Mouse (Mus musculus) layer of hippocampus, adult 18-20 months (tissue): ENCODE measurements around the gene Aamp. TPM values are rescaled to one million over a fixed set of nuclear protein-coding genes. Genes with fewer than 3 reads are reported as not detected.

ENCODE experiments used
- DNase-seq, 2 experiments: peaks; one replicate each; pipeline ENCODE4 v3.0.0; 2022; ENCODE audit warnings: low spot score in 2 of 2
- total RNA-seq, 2 experiments: library from RNA; stranded (reverse); gene quantifications; 2 replicates each; pipeline ENCODE4 v1.2.3; 2021

Aamp gene
- total RNA-seq, 2 experiments from 2014 or later = 163 to 168 TPM

GRCm38 (mm10) chr1:74282896-74283625 is 1.5 kb downstream of the Aamp start:
- DNase-seq = no peak

- DNase-seq = no peak
These were observed 2.7 kb downstream of the Aamp start for GRCm38 (mm10) chr1:74281886-74282285.

GRCm38 (mm10) chr1:74281372-74281771 is 3.2 kb downstream of the Aamp start:
- no peak for DNase-seq

- DNase-seq = no peak
These were observed 3.8 kb downstream of the Aamp start for GRCm38 (mm10) chr1:74280591-74281325.

GRCm38 (mm10) chr1:74278988-74279387 is 5.5 kb downstream of the Aamp start:
- no peak for DNase-seq

GRCm38 (mm10) chr1:74278538-74278937 is 6.0 kb downstream of the Aamp start, which contains the start of gene Gpbar1:
TSS of gene Gpbar1 (plus strand) at chr1:74278550.
- no peak for DNase-seq

- DNase-seq = no peak
These were observed 6.5 kb downstream of the Aamp start for GRCm38 (mm10) chr1:74277883-74278537.

- DNase-seq = no peak
These were observed 7.5 kb downstream of the Aamp start for GRCm38 (mm10) chr1:74277041-74277440.

- DNase-seq = no peak
These were observed 9.5 kb downstream of the Aamp start for GRCm38 (mm10) chr1:74275015-74275414.

- DNase-seq = peak in 1 of 2 experiments; percentile 50
These were observed 12.9 kb downstream of the Aamp start for GRCm38 (mm10) chr1:74271659-74272058.

- DNase-seq = no peak
These were observed 15.8 kb downstream of the Aamp start for GRCm38 (mm10) chr1:74268750-74269149.

GRCm38 (mm10) chr1:74262510-74262909 is 22.0 kb downstream of the Aamp start:
- no peak for DNase-seq

- DNase-seq = no peak
These were observed 27.8 kb downstream of the Aamp start for GRCm38 (mm10) chr1:74256782-74257181.

- no peak for DNase-seq
These were observed 28.7 kb downstream of the Aamp start for GRCm38 (mm10) chr1:74255704-74256345.

- DNase-seq = no peak
These were observed 34.4 kb downstream of the Aamp start for GRCm38 (mm10) chr1:74250096-74250495.

GRCm38 (mm10) chr1:74249331-74249980 is 35.1 kb downstream of the Aamp start:
- no peak for DNase-seq

- DNase-seq = no peak
These were observed 35.7 kb downstream of the Aamp start for GRCm38 (mm10) chr1:74248799-74249198.

- DNase-seq = no peak
These were observed 39.0 kb downstream of the Aamp start for GRCm38 (mm10) chr1:74245525-74245924.

GRCm38 (mm10) chr1:74240832-74241231 is 43.7 kb downstream of the Aamp start:
- no peak for DNase-seq

GRCm38 (mm10) chr1:74240311-74240710 is 44.2 kb downstream of the Aamp start:
- peak; percentile 86 to 93 for DNase-seq

GRCm38 (mm10) chr1:74239618-74240017 is 44.9 kb downstream of the Aamp start:
- DNase-seq = peak in 1 of 2 experiments; percentile 40
